Mouse (Mus musculus) embryonic facial prominence, embryonic 11.5 days (tissue): ENCODE data around the gene Med11. TPM values are rescaled to one million over a fixed set of nuclear protein-coding genes. Genes with fewer than 3 reads are reported as not detected.
A peak's percentile ranks its signal among the peaks of the same experiment; 100 is the strongest.
"Not testable (repeated sequence)": the region's sequence is repeated elsewhere in the genome, so short reads cannot be mapped to it uniquely, and the experiment has no call there.

Experiments used
- ATAC-seq: fragments of 200-750 bp; cut with Nextera tagmentation; replicated peaks from 2 replicates; pipeline ENCODE4 v1.8.0; 2017; ENCODE audit warnings: low read depth; ENCODE audit not compliant: insufficient number of reproducible peaks, low FRiP score, low TSS enrichment
- DNase-seq: peaks from one replicate; pipeline ENCODE4 v3.0.0-alpha.2; 2015; ENCODE audit warnings: low spot score
- H3K27ac ChIP-seq: fragments of 300-500 bp; sonication (generic); replicated peaks from 2 replicates; pipeline ENCODE4 v1.5.1; 2014; ENCODE audit warnings: mild to moderate bottlenecking, low read depth, low read length, control low read depth
- H3K27me3 ChIP-seq: fragments of 300-500 bp; sonication (generic); 2 replicates; pipeline ENCODE4 v1.6.1; 2014; ENCODE audit warnings: mild to moderate bottlenecking, low read length, moderate library complexity, mixed read lengths; ENCODE audit not compliant: control insufficient read depth, insufficient read depth
- H3K36me3 ChIP-seq: fragments of 300-500 bp; sonication (generic); replicated peaks from 2 replicates; pipeline ENCODE4 v1.6.1; 2014; ENCODE audit warnings: low read depth, mild to moderate bottlenecking, low read length, moderate library complexity, mixed read lengths; ENCODE audit not compliant: control insufficient read depth, insufficient read depth
- H3K4me1 ChIP-seq: fragments of 300-500 bp; sonication (generic); 2 replicates; pipeline ENCODE4 v1.6.1; 2014; ENCODE audit warnings: low read length, mixed read lengths; ENCODE audit not compliant: control insufficient read depth, insufficient read depth
- H3K4me2 ChIP-seq: fragments of 300-500 bp; sonication (generic); 2 replicates; pipeline ENCODE4 v1.6.1; 2014; ENCODE audit warnings: low read depth, mild to moderate bottlenecking, control low read depth, low read length, moderate library complexity
- H3K4me3 ChIP-seq: fragments of 300-500 bp; sonication (generic); 2 replicates; pipeline ENCODE4 v1.5.1; 2014; ENCODE audit warnings: low read depth, low read length, control low read depth
- H3K9ac ChIP-seq: fragments of 300-500 bp; sonication (generic); replicated peaks from 2 replicates; pipeline ENCODE4 v1.6.1; 2014; ENCODE audit warnings: mild to moderate bottlenecking, control low read depth, low read length
- H3K9me3 ChIP-seq: fragments of 300-500 bp; sonication (generic); replicated peaks from 2 replicates; pipeline ENCODE4 v1.6.1; 2016; ENCODE audit warnings: mild to moderate bottlenecking, low read length, inconsistent platforms, mixed read lengths; ENCODE audit not compliant: control insufficient read depth
- WGBS: fragments of 180-500 bp; shearing (Covaris S2); extraction: QIAGEN DNeasy Blood & Tissue Kit; methylation state at CpG from one replicate; pipeline ENCODE4 v1.1.7; 2014; 5-methylcytosine and 5-hydroxymethylcytosine counted together
- polyA plus RNA-seq: library from polyadenylated mRNA; unstranded; fragments of >200 nt; fragmentation: Nextera tagmentation; extraction: Ambion mirVana; gene quantifications from 2 replicates; pipeline ENCODE4 v1.2.1, GENCODE M21; 2014

Gene Med11
- polyA plus RNA-seq, 1 experiment from 2014 or later = 38.7 TPM

GRCm38 (mm10) chr11:70426598-70426997 is 25.1 kb upstream of the Med11 start:
- WGBS = 77% methylated on average over 6 of the region's 6 CpGs
- not testable (repeated sequence) for H3K4me2 ChIP-seq, H3K4me1 ChIP-seq, H3K27ac ChIP-seq, H3K27me3 ChIP-seq, H3K36me3 ChIP-seq, ATAC-seq, H3K9ac ChIP-seq, H3K4me3 ChIP-seq, H3K9me3 ChIP-seq, DNase-seq

- Histone ChIP-seq H3K4me1 (peaks cover 5% of the 10 kb centered on the region; the same call in 1 of the 2 replicates), H3K4me2 (no peak overlapping the region), H3K36me3 (no peaks in the 10 kb centered on the region), H3K27ac (no peak overlapping the region), H3K4me3 (no peak overlapping the region), H3K9ac (no peak overlapping the region), H3K9me3 (no peaks in the 10 kb centered on the region), H3K27me3 (no peaks in the 10 kb centered on the region)
- no peak for DNase-seq
- WGBS = 32% methylated on average over 5 of the region's 5 CpGs
- no peak for ATAC-seq
These were observed 20.1 kb upstream of the Med11 start for GRCm38 (mm10) chr11:70431574-70431973.

GRCm38 (mm10) chr11:70432048-70432894 is 19.4 kb upstream of the Med11 start, which contains the start of gene Arrb2:
Gene Arrb2, plus strand, starts transcription at chr11:70432635.
- under 1% methylated on average over 51 of the region's 75 CpGs for WGBS

DNA sequence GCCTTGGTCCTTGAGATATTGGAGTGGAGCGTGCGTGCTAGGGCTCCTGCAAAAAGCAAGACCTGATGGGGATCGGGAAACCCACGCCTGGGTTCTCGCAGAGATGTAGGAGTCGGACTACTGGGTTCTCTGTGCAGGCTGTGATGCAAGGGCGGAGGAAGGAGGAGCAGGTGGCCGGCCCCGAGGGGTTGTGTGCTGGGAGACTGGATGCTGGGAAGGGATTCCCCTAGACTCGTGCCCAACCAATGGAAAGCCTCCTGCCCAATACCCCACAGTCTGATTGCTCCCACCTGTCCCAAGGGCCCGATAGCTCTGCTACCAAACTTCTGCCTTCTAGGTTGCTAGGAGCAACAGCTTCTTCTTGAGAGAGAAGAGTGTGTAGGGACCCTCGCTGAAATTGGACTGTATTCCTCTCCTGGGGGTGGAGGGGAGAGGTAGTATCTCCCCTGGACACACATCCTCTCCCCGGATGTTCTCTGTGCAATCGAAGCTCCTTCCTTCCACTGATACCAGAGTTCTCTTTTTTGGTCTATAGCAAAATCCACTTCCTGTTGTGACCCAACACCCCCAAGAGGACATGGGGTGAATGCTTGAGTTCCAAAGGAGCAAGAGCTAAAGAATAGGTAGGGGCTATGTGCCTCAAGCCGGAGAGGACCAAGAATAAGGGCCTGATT is 18.7 kb upstream of the Med11 start:
- peak overlapping the region; percentile 50 for H3K4me2 ChIP-seq
- WGBS = 12% methylated on average over 15 of the region's 15 CpGs
- peak; percentile 50 for DNase-seq
- no peaks in the 10 kb centered on the region for H3K36me3 ChIP-seq
- H3K4me1 ChIP-seq = peaks cover 5% of the 10 kb centered on the region; the same call in 1 of the 2 replicates
- H3K4me3 ChIP-seq = peak overlapping the region; percentile 68
- no peak overlapping the region; the same call in 1 of the 2 replicates for H3K27ac ChIP-seq
- H3K9me3 ChIP-seq = no peaks in the 10 kb centered on the region
- H3K9ac ChIP-seq = peak overlapping the region; percentile 80
- ATAC-seq = peak; percentile 61
- no peaks in the 10 kb centered on the region for H3K27me3 ChIP-seq

More at GRCm38 (mm10) chr11:70432048-70432894, 19.4 kb upstream of the Med11 start, which contains the start of gene Arrb2:
- H3K4me3 ChIP-seq = peak within 1 kb of the TSS; percentile 68
- peak within 1 kb of the TSS; percentile 80 for H3K9ac ChIP-seq
- no peaks in the 10 kb centered on the region for H3K36me3 ChIP-seq
- no peaks in the 10 kb centered on the region for H3K27me3 ChIP-seq
- DNase-seq (peak; percentile 98), ATAC-seq (peak; percentile 88)
- H3K27ac ChIP-seq = peak within 1 kb of the TSS; percentile 36
- H3K4me1 ChIP-seq = peaks cover 5% of the 10 kb centered on the region; the same call in 1 of the 2 replicates
- no peaks in the 10 kb centered on the region for H3K9me3 ChIP-seq
- H3K4me2 ChIP-seq = peak within 1 kb of the TSS; percentile 50

- ATAC-seq (no peak), DNase-seq (no peak)
- H3K4me2 ChIP-seq = peak overlapping the region; percentile 50
- H3K9ac ChIP-seq = no peak overlapping the region
- H3K4me1 ChIP-seq = peaks cover 5% of the 10 kb centered on the region; the same call in 1 of the 2 replicates
- no peak overlapping the region for H3K27ac ChIP-seq
- H3K36me3 ChIP-seq = no peaks in the 10 kb centered on the region
- no peaks in the 10 kb centered on the region for H3K27me3 ChIP-seq
- H3K9me3 ChIP-seq = no peaks in the 10 kb centered on the region
- peak overlapping the region; percentile 68 for H3K4me3 ChIP-seq
- 67% methylated on average over 1 of the region's 1 CpGs for WGBS
These were observed 18.2 kb upstream of the Med11 start for GRCm38 (mm10) chr11:70433569-70433943.

- H3K9me3 ChIP-seq = no peaks in the 10 kb centered on the region
- H3K4me1 ChIP-seq = peaks cover 5% of the 10 kb centered on the region; the same call in 1 of the 2 replicates
- no peaks in the 10 kb centered on the region for H3K36me3 ChIP-seq
- H3K9ac ChIP-seq = no peak overlapping the region
- no peaks in the 10 kb centered on the region for H3K27me3 ChIP-seq
- DNase-seq (no peak), ATAC-seq (no peak)
- no peak overlapping the region for H3K27ac ChIP-seq
- 0 out of 2 replicates have a peak overlapping the region, but pooled peaks have one; percentile 68 for H3K4me3 ChIP-seq
- H3K4me2 ChIP-seq = no peak overlapping the region
- WGBS = 83% methylated on average over 3 of the region's 3 CpGs
These were observed 17.8 kb upstream of the Med11 start for GRCm38 (mm10) chr11:70433951-70434350.

DNA sequence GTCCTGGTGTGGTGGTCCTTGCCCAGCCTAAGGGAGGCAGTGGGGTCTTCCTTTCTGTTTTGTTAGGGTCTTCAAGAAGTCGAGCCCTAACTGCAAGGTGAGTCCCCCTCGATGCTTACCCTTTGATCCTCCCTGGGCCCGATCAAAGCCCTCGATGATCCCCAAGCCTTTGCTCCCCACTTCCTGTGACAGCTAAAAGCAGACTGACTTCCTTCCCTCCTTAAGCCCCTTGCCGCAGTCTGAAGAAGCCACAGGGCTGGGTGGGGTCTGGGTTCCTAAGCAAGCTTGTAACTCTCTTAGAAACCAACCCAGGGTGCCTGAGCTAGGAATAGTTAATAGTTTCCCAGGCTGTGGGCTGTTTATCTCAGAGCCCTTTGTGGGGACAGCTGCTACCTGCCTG is 16.2 kb upstream of the Med11 start:
- ATAC-seq (no peak), DNase-seq (no peak)
- Histone ChIP-seq H3K36me3 (no peaks in the 10 kb centered on the region), H3K27me3 (no peaks in the 10 kb centered on the region), H3K4me3 (no peak overlapping the region), H3K9ac (no peak overlapping the region), H3K4me2 (no peak overlapping the region), H3K4me1 (peaks cover 5% of the 10 kb centered on the region; the same call in 1 of the 2 replicates), H3K9me3 (no peaks in the 10 kb centered on the region), H3K27ac (no peak overlapping the region)
- WGBS = 77% methylated on average over 5 of the region's 5 CpGs
